Mouse (Mus musculus) lung, postnatal 0 days (tissue): Measurements from ENCODE around the gene Tuba1c. TPM values are rescaled to one million over a fixed set of nuclear protein-coding genes. Genes with fewer than 3 reads are reported as not detected.
A peak's percentile ranks its signal among the peaks of the same experiment; 100 is the strongest.

Experiments
- ATAC-seq: fragments of 200-750 bp; cut with Nextera tagmentation; 2 replicates; pipeline ENCODE4 v1.8.0; 2017; ENCODE audit warnings: moderate library complexity
- DNase-seq: peaks from one replicate; pipeline ENCODE4 v3.0.0-alpha.2; 2016; ENCODE audit warnings: low spot score
- H3K27ac ChIP-seq: fragments of 300-500 bp; sonication (generic); 2 replicates; pipeline ENCODE4 v1.5.1; 2014; ENCODE audit warnings: antibody characterized with exemption, mild to moderate bottlenecking, low read length, mixed read lengths
- H3K27me3 ChIP-seq: fragments of 300-500 bp; sonication (generic); replicated peaks from 2 replicates; pipeline ENCODE4 v1.6.1; 2014; ENCODE audit warnings: low read length, mixed read lengths; ENCODE audit not compliant: insufficient read depth
- H3K36me3 ChIP-seq: fragments of 300-500 bp; sonication (generic); 2 replicates; pipeline ENCODE4 v1.6.1; 2014; ENCODE audit warnings: low read length, mixed read lengths; ENCODE audit not compliant: insufficient read depth
- H3K4me1 ChIP-seq: fragments of 300-500 bp; sonication (generic); 2 replicates; pipeline ENCODE4 v1.6.1; 2014; ENCODE audit warnings: antibody characterized with exemption, low read depth, low read length, mixed read lengths; ENCODE audit not compliant: insufficient read depth
- H3K4me2 ChIP-seq: fragments of 300-500 bp; sonication (generic); replicated peaks from 2 replicates; pipeline ENCODE4 v1.6.1; 2014; ENCODE audit warnings: low read depth, mild to moderate bottlenecking, low read length, moderate library complexity, mixed read lengths
- H3K4me3 ChIP-seq: fragments of 300-500 bp; sonication (generic); 2 replicates; pipeline ENCODE4 v1.5.1; 2014; ENCODE audit warnings: low read depth, low read length
- H3K9ac ChIP-seq: fragments of 300-500 bp; sonication (generic); replicated peaks from 2 replicates; pipeline ENCODE4 v1.6.1; 2014; ENCODE audit warnings: low read depth, mild to moderate bottlenecking
- H3K9me3 ChIP-seq: fragments of 300-500 bp; sonication (generic); 2 replicates; pipeline ENCODE4 v1.6.1; 2016; ENCODE audit warnings: low read length, mixed read lengths
- CTCF ChIP-seq: IDR thresholded peaks from 2 replicates; pipeline ENCODE4 v1.5.1; 2016; ENCODE audit warnings: antibody characterized with exemption, mild to moderate bottlenecking
- EP300 ChIP-seq: IDR thresholded peaks from 2 replicates; pipeline ENCODE4 v1.6.1; 2016; ENCODE audit warnings: antibody characterized with exemption, mild to moderate bottlenecking, control low read depth
- WGBS: fragments of 180-500 bp; shearing (Covaris S2); extraction: QIAGEN DNeasy Blood & Tissue Kit; methylation state at CpG from one replicate; pipeline ENCODE4 v1.1.7; 2014; 5-methylcytosine and 5-hydroxymethylcytosine counted together
- polyA plus RNA-seq: library from polyadenylated mRNA; unstranded; fragments of >200 nt; fragmentation: Nextera tagmentation; extraction: Ambion mirVana; gene quantifications from 2 replicates; pipeline ENCODE4 v1.2.1, GENCODE M21; 2015

Gene Tuba1c
- polyA plus RNA-seq, 1 experiment from 2014 or later: 45.1 TPM

GRCm38 (mm10) chr15:99055040-99055439 is 25.3 kb downstream of the Tuba1c start, which contains the start of gene Prph:
Prph (plus strand) TSS chr15:99055174.
- Histone ChIP-seq H3K4me1 (peaks cover 3% of the 10 kb centered on the region; the same call in 1 of the 2 replicates), H3K27ac (no peak within 1 kb of the TSS), H3K9me3 (no peaks in the 10 kb centered on the region), H3K27me3 (peaks cover 54% of the 10 kb centered on the region), H3K4me2 (peak within 1 kb of the TSS; percentile 44), H3K9ac (no peak within 1 kb of the TSS), H3K36me3 (no peaks in the 10 kb centered on the region), H3K4me3 (peak within 1 kb of the TSS; percentile 29)
- DNase-seq: no peak
- 3% methylated on average over 21 of the region's 30 CpGs for WGBS
- TF ChIP-seq CTCF (no peak), EP300 (no peak)
- ATAC-seq: no peak

- H3K36me3 ChIP-seq: no peaks in the 10 kb centered on the region
- peaks cover 54% of the 10 kb centered on the region for H3K27me3 ChIP-seq
- no peak overlapping the region for H3K27ac ChIP-seq
- no peak for TF ChIP-seq EP300
- H3K9ac ChIP-seq: no peak overlapping the region
- peak; percentile 19; the same call in 1 of the 2 replicates for ATAC-seq
- peaks cover 3% of the 10 kb centered on the region; the same call in 1 of the 2 replicates for H3K4me1 ChIP-seq
- DNase-seq: peak; percentile 17
- WGBS: under 1% methylated on average over 37 of the region's 37 CpGs
- peak overlapping the region; percentile 44 for H3K4me2 ChIP-seq
- peak overlapping the region; percentile 29 for H3K4me3 ChIP-seq
- no peaks in the 10 kb centered on the region for H3K9me3 ChIP-seq
These were observed 25.8 kb downstream of the Tuba1c start for GRCm38 (mm10) chr15:99055511-99055961.

- WGBS: 10% methylated on average over 14 of the region's 14 CpGs
These were observed 26.6 kb downstream of the Tuba1c start for GRCm38 (mm10) chr15:99056332-99056731.

GRCm38 (mm10) chr15:99065557-99066165 is 36.0 kb downstream of the Tuba1c start:
- H3K27me3 ChIP-seq: 0 out of 2 replicates have a peak, but pooled peaks cover 3% of the 10 kb centered on the region
- ATAC-seq: no peak
- no peak overlapping the region for H3K4me3 ChIP-seq
- H3K4me2 ChIP-seq: no peak overlapping the region
- no peak overlapping the region for H3K9ac ChIP-seq
- DNase-seq: no peak
- 64% methylated on average over 12 of the region's 12 CpGs for WGBS
- H3K27ac ChIP-seq: no peak overlapping the region
- no peaks in the 10 kb centered on the region for H3K36me3 ChIP-seq
- TF ChIP-seq EP300: no peak
- no peak for TF ChIP-seq CTCF
- H3K4me1 ChIP-seq: no peaks in the 10 kb centered on the region
- H3K9me3 ChIP-seq: no peaks in the 10 kb centered on the region

More at GRCm38 (mm10) chr15:99056332-99056731, 26.6 kb downstream of the Tuba1c start:
- Histone ChIP-seq H3K9ac (no peak overlapping the region), H3K27me3 (peaks cover 54% of the 10 kb centered on the region), H3K9me3 (no peaks in the 10 kb centered on the region), H3K4me1 (peaks cover 3% of the 10 kb centered on the region; the same call in 1 of the 2 replicates), H3K27ac (no peak overlapping the region), H3K4me3 (no peak overlapping the region), H3K36me3 (no peaks in the 10 kb centered on the region), H3K4me2 (no peak overlapping the region)
- DNase-seq: no peak
- no peak for TF ChIP-seq EP300
- TF ChIP-seq CTCF: peak; percentile 74
- ATAC-seq: no peak

GRCm38 (mm10) chr15:99071988-99072387 is 42.3 kb downstream of the Tuba1c start:
- H3K4me3 ChIP-seq: no peak overlapping the region
- no peaks in the 10 kb centered on the region for H3K9me3 ChIP-seq
- no peak overlapping the region for H3K9ac ChIP-seq
- no peaks in the 10 kb centered on the region for H3K27me3 ChIP-seq
- H3K4me2 ChIP-seq: no peak overlapping the region
- no peak for DNase-seq
- ATAC-seq: no peak
- no peaks in the 10 kb centered on the region for H3K36me3 ChIP-seq
- H3K27ac ChIP-seq: no peak overlapping the region
- peaks cover 9% of the 10 kb centered on the region; the same call in 1 of the 2 replicates for H3K4me1 ChIP-seq
- TF ChIP-seq CTCF: peak; percentile 19; the same call in 1 of the 2 replicates
- TF ChIP-seq EP300: no peak
- WGBS: 87% methylated on average over 1 of the region's 1 CpGs

GRCm38 (mm10) chr15:99074019-99074599 is 44.4 kb downstream of the Tuba1c start, which contains the start of gene Troap:
Troap (plus strand) TSS chr15:99074575.
- H3K36me3 ChIP-seq: no peaks in the 10 kb centered on the region
- no peaks in the 10 kb centered on the region for H3K9me3 ChIP-seq
- TF ChIP-seq EP300 (no peak), CTCF (no peak)
- DNase-seq (no peak), ATAC-seq (peak; percentile 36)
- H3K9ac ChIP-seq: peak within 1 kb of the TSS; percentile 70
- no peaks in the 10 kb centered on the region for H3K27me3 ChIP-seq
- H3K4me3 ChIP-seq: peak within 1 kb of the TSS; percentile 42
- WGBS: 20% methylated on average over 9 of the region's 9 CpGs
- H3K4me2 ChIP-seq: peak within 1 kb of the TSS; percentile 78
- H3K27ac ChIP-seq: peak within 1 kb of the TSS; percentile 95
- H3K4me1 ChIP-seq: peaks cover 9% of the 10 kb centered on the region; the same call in 1 of the 2 replicates
